Mouse (Mus musculus) erythroblast, embryonic 14.5 days (primary cell): ENCODE measurements around the gene Syt7.

Experiments used
- GATA1 ChIP-seq: IDR thresholded peaks from 2 replicates; pipeline ENCODE4 v1.6.1; 2012; ENCODE audit warnings: low read length, inconsistent platforms, mixed read lengths
- TAL1 ChIP-seq: IDR thresholded peaks from 3 replicates; pipeline ENCODE4 v1.6.1; 2012; ENCODE audit warnings: low read length, inconsistent platforms, mixed read lengths

- TF ChIP-seq TAL1 = no peak
- no peak for TF ChIP-seq GATA1
Observed at GRCm38 (mm10) chr19:10455437-10455806, 66.5 kb downstream of the Syt7 start.
